Mouse (Mus musculus): Measurements from ENCODE around the gene Rdh9. TPM values are rescaled to one million over a fixed set of nuclear protein-coding genes. Genes with fewer than 3 reads are reported as not detected.

Rdh9 gene
- polyA plus RNA-seq, 1 experiment from 2014 or later: not detected

DNA sequence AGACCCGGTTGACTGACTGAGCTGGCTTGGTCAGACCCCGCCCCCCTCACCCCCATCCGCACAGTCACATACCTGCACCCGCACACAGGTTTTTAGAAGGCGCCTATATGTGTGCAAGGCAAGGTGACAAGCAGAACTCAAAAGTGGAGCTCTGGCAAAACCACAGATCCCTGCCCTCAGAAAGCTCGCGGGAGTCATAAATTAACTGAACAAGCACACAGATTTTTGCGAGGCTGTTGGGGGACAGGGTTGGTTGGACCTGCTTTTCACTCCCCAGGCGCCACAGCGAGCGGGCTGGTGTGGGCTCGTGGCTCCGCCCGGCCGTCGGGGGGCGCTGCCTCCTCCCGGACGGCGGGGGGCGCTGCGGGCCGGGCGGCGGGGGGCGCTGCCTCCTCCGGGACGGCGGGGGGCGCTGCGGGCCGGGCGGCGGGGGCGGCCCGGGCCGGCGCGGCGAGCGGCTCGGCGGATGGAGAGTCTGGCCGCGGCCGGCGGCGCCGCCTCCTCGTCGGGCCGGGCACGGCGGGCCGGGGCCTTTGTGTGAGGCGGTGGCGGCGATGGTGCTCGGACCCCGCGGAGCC is 37.0 kb upstream of the Rdh9 start, which contains the start of gene Zbtb39:
TSS of gene Zbtb39 (plus strand) at position 456 of the 578 bp plus-strand sequence.
- TF ChIP-seq CTCF (IDR thresholded peaks at IDR 0.05): no peak
- H3K27me3 ChIP-seq: no peaks in the 10 kb centered on the region
- DNase-seq (ENCODE audit: low read depth, low spot score): no peak
- POLR2A ChIA-PET: interaction anchor here (0.6 kb wide), 2 partner anchors 97 to 258 kb away, joined by 3 to 14 read pairs; no protein-coding TSS in a partner anchor
- in situ Hi-C loops (cut with MboI; ENCODE audit: low pct_unique_long_range_greater_than_20kb): loop anchor here (5.0 to 10.0 kb wide), 3 partner anchors 52 to 266 kb away; partner anchors contain the start of genes Hsd17b6 and Stat6
- ATAC-seq: peak; percentile 83
- CTCF ChIA-PET: interaction anchor here (0.7 to 2.6 kb wide), 5 partner anchors 12 to 197 kb away, joined by 3 to 19 read pairs (median 3); no protein-coding TSS in a partner anchor

DNA sequence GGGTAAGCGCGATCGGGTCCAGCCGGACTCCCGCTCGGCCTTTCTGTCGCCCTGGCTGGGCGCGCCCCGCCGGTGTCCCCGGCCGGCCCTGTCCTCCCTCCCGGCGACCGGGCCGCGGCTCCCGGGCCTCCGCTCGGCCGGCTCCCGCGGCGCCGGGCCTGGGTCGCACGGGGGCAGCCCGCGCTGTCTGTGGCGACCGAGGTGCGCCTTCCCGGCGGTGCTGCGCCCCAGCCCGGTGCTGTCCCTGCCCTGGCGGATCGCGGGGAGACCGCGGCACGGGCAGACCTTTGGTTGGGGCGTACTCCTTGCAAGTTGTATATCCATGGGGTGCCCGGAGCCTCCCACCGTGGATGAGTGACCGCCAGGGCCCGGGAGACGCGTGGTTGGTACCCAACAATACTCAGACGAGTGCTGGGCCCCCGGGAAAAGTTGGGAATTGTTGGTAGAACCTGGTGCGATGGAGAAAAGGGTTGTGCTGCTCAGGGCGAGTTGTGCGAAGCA is 36.5 kb upstream of the Rdh9 start:
- no peaks in the 10 kb centered on the region for H3K27me3 ChIP-seq
- ChIA-PET CTCF (interaction anchor here (1.1 to 2.6 kb wide), 3 partner anchors 13 to 198 kb away, joined by 3 to 19 read pairs (median 8); no protein-coding TSS in a partner anchor), POLR2A (interaction anchor here (0.6 kb wide), 1 partner anchor 257 kb away, joined by 14 read pairs; no protein-coding TSS in a partner anchor)
- DNase-seq (ENCODE audit: low read depth, low spot score): no peak
- ATAC-seq: peak; percentile 29
- TF ChIP-seq CTCF (IDR thresholded peaks at IDR 0.05): no peak
- in situ Hi-C loops (cut with MboI; ENCODE audit: low pct_unique_long_range_greater_than_20kb): loop anchor here (5.0 to 10.0 kb wide), 4 partner anchors 52 to 265 kb away; partner anchors contain the start of genes Hsd17b6 and Stat6

DNA sequence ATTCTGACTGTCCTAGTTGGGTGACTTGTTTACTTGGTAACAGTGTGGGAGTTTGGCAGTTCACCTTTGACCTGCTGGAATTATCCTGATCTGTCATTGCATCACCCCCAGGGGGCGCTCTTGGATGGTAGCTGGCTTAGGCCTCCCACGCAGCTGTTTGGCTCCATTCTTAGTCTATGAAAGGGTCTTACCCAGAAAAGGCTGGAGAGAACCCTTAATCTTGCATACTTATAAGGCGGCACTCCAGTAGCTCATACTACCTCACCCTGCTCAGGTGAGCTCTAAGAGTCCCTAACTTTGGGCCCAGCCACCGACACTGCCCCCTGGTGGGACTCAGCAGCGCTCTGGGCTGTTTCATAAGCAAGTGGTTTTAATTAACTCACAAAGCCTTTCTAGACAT is 31.5 kb upstream of the Rdh9 start:
- ATAC-seq: peak; percentile 42
- POLR2A ChIA-PET: no interaction called here
- no peak for TF ChIP-seq CTCF (IDR thresholded peaks at IDR 0.05)
- in situ Hi-C loops (cut with MboI; ENCODE audit: low pct_unique_long_range_greater_than_20kb): loop anchor here (5.0 kb wide), 1 partner anchor 193 kb away; no protein-coding TSS in a partner anchor
- CTCF ChIA-PET: interaction anchor here (0.6 to 0.9 kb wide), 3 partner anchors 11 to 242 kb away, joined by 3 read pairs; no protein-coding TSS in a partner anchor
- no peaks in the 10 kb centered on the region for H3K27me3 ChIP-seq
- no peak for DNase-seq (ENCODE audit: low read depth, low spot score)

DNA sequence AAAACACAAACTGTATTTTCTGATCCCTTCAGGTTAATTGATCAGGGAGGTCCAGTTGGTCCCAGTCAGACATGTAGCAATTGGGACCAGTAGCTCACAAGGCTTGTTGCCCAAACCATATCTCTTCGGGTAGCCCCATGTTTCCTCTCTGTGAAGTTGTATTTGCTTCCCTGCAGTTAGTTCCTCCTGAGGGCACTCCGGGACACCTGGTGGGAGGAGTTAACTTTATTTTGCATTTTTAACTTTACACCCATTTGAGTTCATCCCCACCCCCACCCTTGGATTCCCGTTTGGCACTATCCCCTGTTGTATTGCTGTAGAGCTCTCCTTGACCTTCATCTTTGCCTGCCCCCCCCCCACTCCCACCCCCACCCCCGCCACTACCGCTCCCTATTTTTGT is 30.3 kb upstream of the Rdh9 start:
- in situ Hi-C loops (cut with MboI; ENCODE audit: low pct_unique_long_range_greater_than_20kb): no loop called here
- no peak for DNase-seq (ENCODE audit: low read depth, low spot score)
- POLR2A ChIA-PET: interaction anchor here (0.7 kb wide), 1 partner anchor 605 kb away, joined by 9 read pairs; no protein-coding TSS in a partner anchor
- ATAC-seq: no peak
- H3K27me3 ChIP-seq: no peaks in the 10 kb centered on the region
- no peak for TF ChIP-seq CTCF (IDR thresholded peaks at IDR 0.05)
- CTCF ChIA-PET: interaction anchor here (1.0 kb wide), 1 partner anchor 22 kb away, joined by 3 read pairs; no protein-coding TSS in a partner anchor

DNA sequence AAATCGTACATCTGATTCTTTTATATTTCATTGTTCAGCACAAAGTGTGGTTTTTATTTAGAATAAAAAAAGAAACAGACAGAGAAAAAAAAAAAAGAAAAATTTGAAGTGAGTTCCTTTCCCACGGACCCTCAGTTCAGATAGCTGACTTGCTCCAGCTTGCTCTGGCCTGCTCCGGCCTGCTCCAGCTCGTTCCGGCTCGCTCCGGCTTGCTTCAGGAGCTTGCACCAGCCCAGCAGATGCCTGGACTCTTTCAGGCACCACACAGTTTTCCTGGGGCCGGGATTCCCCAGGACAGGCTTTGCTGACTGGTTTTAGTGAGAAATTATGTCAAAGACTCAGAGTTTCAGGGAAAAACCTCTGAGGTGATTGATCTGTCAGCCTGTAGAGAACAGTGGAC is 28.9 kb upstream of the Rdh9 start:
- H3K27me3 ChIP-seq: no peaks in the 10 kb centered on the region
- DNase-seq (ENCODE audit: low read depth, low spot score) (no peak), ATAC-seq (no peak)
- TF ChIP-seq CTCF (IDR thresholded peaks at IDR 0.05): no peak
- ChIA-PET CTCF (interaction anchor here (1.0 kb wide), 1 partner anchor 20 kb away, joined by 3 read pairs; no protein-coding TSS in a partner anchor), POLR2A (no interaction called here)
- in situ Hi-C loops (cut with MboI; ENCODE audit: low pct_unique_long_range_greater_than_20kb): no loop called here

DNA sequence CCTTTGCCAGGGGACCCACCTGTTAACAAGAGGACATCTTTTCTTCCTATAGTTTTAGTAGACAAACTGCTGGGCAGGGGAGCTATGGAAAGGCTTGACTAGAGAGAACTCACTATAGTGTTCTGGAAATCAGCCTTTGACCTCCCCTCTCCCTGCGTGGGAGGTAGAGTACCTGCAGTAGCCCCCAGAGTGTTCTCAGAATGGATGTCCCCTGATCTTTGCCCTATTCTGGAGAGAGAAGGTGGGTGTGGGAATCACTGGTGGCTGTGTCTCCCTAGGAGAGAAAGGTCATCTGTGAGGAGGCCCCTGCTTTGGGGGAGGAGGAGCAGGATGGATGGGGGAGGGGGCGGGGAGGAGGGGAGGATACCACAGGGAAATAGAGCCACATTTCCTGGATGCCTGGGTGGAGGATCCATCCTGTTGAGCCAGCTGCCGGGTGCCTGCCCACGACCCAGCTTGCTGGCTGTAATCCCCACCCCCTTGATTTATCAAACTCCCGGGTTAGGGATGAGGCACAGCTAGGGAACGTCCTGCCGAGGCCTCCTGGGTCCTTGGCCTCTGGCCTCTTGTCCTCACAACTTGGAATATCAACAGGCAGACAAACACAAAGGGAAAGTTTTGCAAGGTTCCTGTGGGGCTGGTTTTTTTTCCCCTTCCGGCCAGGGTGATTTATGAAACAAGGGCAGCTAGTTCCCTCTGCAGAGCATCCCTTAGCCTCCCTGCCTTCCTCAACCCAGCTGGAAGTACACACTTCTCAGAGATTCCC is 27.2 kb upstream of the Rdh9 start:
- POLR2A ChIA-PET: no interaction called here
- ATAC-seq (no peak), DNase-seq (ENCODE audit: low read depth, low spot score) (no peak)
- in situ Hi-C loops (cut with MboI; ENCODE audit: low pct_unique_long_range_greater_than_20kb): no loop called here
- H3K27me3 ChIP-seq: no peaks in the 10 kb centered on the region
- TF ChIP-seq CTCF (IDR thresholded peaks at IDR 0.05): no peak
- CTCF ChIA-PET: interaction anchor here (1.0 kb wide), 1 partner anchor 197 kb away, joined by 3 read pairs; no protein-coding TSS in a partner anchor

DNA sequence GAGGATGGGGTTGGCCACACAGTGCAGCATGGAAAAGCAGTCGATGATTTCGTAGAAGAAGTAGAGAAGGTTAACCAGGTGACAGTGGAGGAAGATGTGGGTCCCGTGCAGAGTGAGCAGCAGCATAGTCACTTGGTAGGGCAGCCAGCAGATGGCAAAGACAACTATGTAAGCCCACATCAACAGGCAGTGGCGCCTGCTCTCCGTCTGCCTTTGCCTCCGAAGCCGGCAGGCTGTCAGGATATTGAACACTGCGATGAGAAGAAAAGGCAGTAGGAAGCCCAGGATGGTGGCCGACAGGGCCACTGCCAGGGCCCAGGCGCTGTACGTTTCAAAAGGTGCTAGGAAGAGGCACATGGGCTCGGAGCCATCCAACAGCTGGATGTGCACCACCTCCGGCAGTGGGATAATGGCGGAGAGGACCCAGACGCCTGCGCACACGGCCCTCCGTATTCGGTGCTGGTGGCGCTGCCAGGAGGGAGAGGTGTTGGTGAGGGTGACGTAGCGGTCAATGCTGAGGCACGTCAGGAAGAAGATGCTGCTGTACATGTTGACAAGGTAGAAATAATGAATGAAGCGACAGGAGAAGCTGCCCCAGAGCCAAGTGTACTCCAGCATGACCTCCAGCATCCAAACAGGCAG is 25.9 kb upstream of the Rdh9 start:
- no peak for TF ChIP-seq CTCF (IDR thresholded peaks at IDR 0.05)
- ATAC-seq (no peak), DNase-seq (ENCODE audit: low read depth, low spot score) (no peak)
- CTCF ChIA-PET: no interaction called here
- POLR2A ChIA-PET: interaction anchor here (0.6 kb wide), 1 partner anchor 10 kb away, joined by 3 read pairs; no protein-coding TSS in a partner anchor
- no peaks in the 10 kb centered on the region for H3K27me3 ChIP-seq
- in situ Hi-C loops (cut with MboI; ENCODE audit: low pct_unique_long_range_greater_than_20kb): no loop called here

DNA sequence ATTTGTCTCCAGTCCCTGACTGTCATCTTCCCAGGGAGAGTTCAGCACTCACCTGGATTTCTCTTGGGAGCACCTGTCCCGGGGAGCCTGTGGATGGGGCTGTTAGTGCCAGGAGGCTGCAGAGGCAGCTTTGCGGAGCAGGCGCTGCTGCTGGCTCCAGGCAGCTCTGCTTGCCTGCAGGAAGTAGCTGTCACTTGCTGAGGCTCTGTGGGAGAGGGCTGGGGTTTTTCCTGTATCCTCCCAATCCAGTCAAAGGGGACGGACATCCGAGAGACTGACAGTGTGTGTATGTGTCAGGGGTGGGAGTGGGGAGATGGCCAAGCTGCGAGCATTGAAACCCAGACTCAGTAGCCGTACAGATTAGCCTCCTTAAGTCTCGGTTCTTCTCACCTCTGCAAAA is 24.6 kb upstream of the Rdh9 start, which contains the start of gene Gpr182:
TSS of gene Gpr182 (minus strand) at position 185 of the 400 bp plus-strand sequence.
- no peaks in the 10 kb centered on the region for H3K27me3 ChIP-seq
- no peak for DNase-seq (ENCODE audit: low read depth, low spot score)
- POLR2A ChIA-PET: no interaction called here
- CTCF ChIA-PET: no interaction called here
- ATAC-seq: no peak
- in situ Hi-C loops (cut with MboI; ENCODE audit: low pct_unique_long_range_greater_than_20kb): no loop called here
- TF ChIP-seq CTCF (IDR thresholded peaks at IDR 0.05): no peak

DNA sequence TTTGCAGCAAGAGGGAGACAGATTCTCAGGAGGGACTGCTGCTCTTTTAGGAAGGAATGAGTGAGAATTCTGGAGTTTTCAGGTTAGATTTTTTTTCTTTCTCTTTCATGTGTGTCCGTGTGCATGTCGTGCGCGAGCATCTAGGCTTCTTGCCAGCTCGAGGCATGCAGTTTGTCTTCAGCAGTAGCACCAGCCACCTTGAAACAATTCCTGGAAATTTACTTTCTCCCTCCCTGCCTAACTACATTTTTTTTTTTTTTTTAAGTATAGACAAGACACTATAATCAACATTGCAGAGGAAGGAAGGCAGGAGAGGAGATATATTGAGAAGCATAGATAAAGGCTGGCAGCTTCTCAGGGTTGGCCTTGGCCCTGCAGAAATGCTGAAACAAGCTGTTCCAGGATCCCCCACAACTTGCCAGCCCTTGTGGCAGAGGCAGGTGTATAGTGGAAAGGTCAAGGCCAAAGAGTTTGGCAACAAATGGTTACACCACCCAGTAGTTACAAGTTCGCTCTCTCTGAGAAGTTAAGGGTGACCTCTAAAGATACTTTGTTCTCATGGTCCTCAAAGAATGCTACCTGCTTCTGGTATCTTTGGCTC is 21.5 kb upstream of the Rdh9 start:
- ChIA-PET POLR2A (no interaction called here), CTCF (no interaction called here)
- DNase-seq (ENCODE audit: low read depth, low spot score) (no peak), ATAC-seq (no peak)
- TF ChIP-seq CTCF (IDR thresholded peaks at IDR 0.05): no peak
- no peaks in the 10 kb centered on the region for H3K27me3 ChIP-seq
- in situ Hi-C loops (cut with MboI; ENCODE audit: low pct_unique_long_range_greater_than_20kb): no loop called here

DNA sequence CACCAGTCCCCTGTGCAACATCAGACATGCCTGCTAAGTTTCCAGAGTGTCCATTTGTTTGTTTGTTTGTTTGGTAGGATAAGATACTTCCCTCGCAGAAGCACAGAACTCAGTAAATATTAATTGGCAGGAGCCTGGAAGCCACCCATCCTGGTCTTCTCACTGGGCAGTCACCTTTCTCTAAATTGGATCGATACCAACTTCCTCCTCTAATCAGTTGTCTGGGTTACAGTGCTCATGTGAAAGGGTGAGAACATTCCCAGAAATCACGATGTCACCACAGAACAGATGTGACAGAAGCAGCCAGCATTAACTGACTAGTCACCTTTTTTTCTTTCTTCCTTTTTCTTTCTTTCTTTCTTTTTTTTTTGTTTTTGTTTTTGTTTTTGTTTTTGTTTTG is 20.9 kb upstream of the Rdh9 start:
- no peak for DNase-seq (ENCODE audit: low read depth, low spot score)
- POLR2A ChIA-PET: no interaction called here

More for the DNA sequence above, 20.9 kb upstream of the Rdh9 start:
- ATAC-seq: no peak
- H3K27me3 ChIP-seq: no peaks in the 10 kb centered on the region
- TF ChIP-seq CTCF (IDR thresholded peaks at IDR 0.05): no peak
- CTCF ChIA-PET: interaction anchor here (1.1 kb wide), 1 partner anchor 11 kb away, joined by 3 read pairs; no protein-coding TSS in a partner anchor
- in situ Hi-C loops (cut with MboI; ENCODE audit: low pct_unique_long_range_greater_than_20kb): no loop called here

All from Patski (cell line).